Mouse (Mus musculus): ENCODE measurements around the gene Tlcd1.

GRCm38 (mm10) chr11:78160171-78160570 is 16.3 kb upstream of the Tlcd1 start:
- TF ChIP-seq ZC3H11A (IDR thresholded peaks at IDR 0.05; ENCODE audit: borderline replicate concordance, low read depth, low read length) (no peak), MAFK (IDR thresholded peaks at IDR 0.05; ENCODE audit: insufficient read depth, low read depth, low read length) (no peak), CHD2 (IDR thresholded peaks at IDR 0.05; ENCODE audit: low read depth, low read length) (no peak), ZNF384 (IDR thresholded peaks at IDR 0.05; ENCODE audit: low read depth, low read length) (no peak)

Data from ES-E14 (cell line).